Mouse (Mus musculus) intestine, postnatal 0 days (tissue): ENCODE results near the gene Faap20. TPM values are rescaled to one million over a fixed set of nuclear protein-coding genes. Genes with fewer than 3 reads are reported as not detected.

Source experiments
- ATAC-seq: fragments of 200-750 bp; cut with Nextera tagmentation; 2 replicates; pipeline ENCODE4 v1.8.0; 2017; ENCODE audit warnings: mild to moderate bottlenecking, moderate TSS enrichment, moderate library complexity
- H3K27ac ChIP-seq: fragments of 300-500 bp; sonication (generic); 2 replicates; pipeline ENCODE4 v1.5.1; 2014; ENCODE audit warnings: mild to moderate bottlenecking, low read depth, low read length, moderate library complexity
- H3K27me3 ChIP-seq: fragments of 300-500 bp; sonication (generic); replicated peaks from 2 replicates; pipeline ENCODE4 v1.6.1; 2014; ENCODE audit warnings: low read length, mixed read lengths; ENCODE audit not compliant: control insufficient read depth, insufficient read depth
- H3K36me3 ChIP-seq: fragments of 300-500 bp; sonication (generic); 2 replicates; pipeline ENCODE4 v1.6.1; 2014; ENCODE audit warnings: mild to moderate bottlenecking, moderate library complexity; ENCODE audit not compliant: control insufficient read depth, insufficient read depth
- H3K4me1 ChIP-seq: fragments of 300-500 bp; sonication (generic); replicated peaks from 2 replicates; pipeline ENCODE4 v1.6.1; 2014; ENCODE audit warnings: antibody characterized with exemption, low read length, mixed read lengths; ENCODE audit not compliant: control insufficient read depth, insufficient read depth
- H3K4me2 ChIP-seq: fragments of 300-500 bp; sonication (generic); replicated peaks from 2 replicates; pipeline ENCODE4 v1.6.1; 2014; ENCODE audit warnings: low read depth, mild to moderate bottlenecking, moderate library complexity
- H3K4me3 ChIP-seq: fragments of 300-500 bp; sonication (generic); 2 replicates; pipeline ENCODE4 v1.5.1; 2014; ENCODE audit warnings: low read depth, low read length
- H3K9ac ChIP-seq: fragments of 300-500 bp; sonication (generic); 2 replicates; pipeline ENCODE4 v1.6.1; 2014; ENCODE audit warnings: mild to moderate bottlenecking, low read depth, low read length
- H3K9me3 ChIP-seq: fragments of 300-500 bp; sonication (generic); 2 replicates; pipeline ENCODE4 v1.6.1; 2016; ENCODE audit warnings: mixed run types; ENCODE audit not compliant: control insufficient read depth
- CTCF ChIP-seq: sonication (generic); IDR thresholded peaks from 2 replicates; pipeline ENCODE4 v1.5.1; 2016; ENCODE audit warnings: low read depth, mild to moderate bottlenecking, control low read depth, antibody characterized with exemption, moderate library complexity
- WGBS: fragments of 180-500 bp; shearing (Covaris S2); extraction: QIAGEN DNeasy Blood & Tissue Kit; methylation state at CpG from one replicate; pipeline ENCODE4 v1.1.7; 2014; 5-methylcytosine and 5-hydroxymethylcytosine counted together
- polyA plus RNA-seq: library from polyadenylated mRNA; unstranded; fragments of >200 nt; fragmentation: Nextera tagmentation; extraction: Ambion mirVana; gene quantifications from 2 replicates; pipeline ENCODE4 v1.2.1, GENCODE M21; 2015

Gene Faap20
- polyA plus RNA-seq, 1 experiment from 2014 or later, result 57.8 TPM

GRCm38 (mm10) chr4:155267639-155268175, 18.1 kb downstream of the Faap20 start:
- no peak overlapping the region for H3K9ac ChIP-seq
- H3K4me2 ChIP-seq, result no peak overlapping the region
- ATAC-seq, result no peak
- H3K27ac ChIP-seq, result no peak overlapping the region
- no peak overlapping the region for H3K4me3 ChIP-seq
- WGBS, result 56% methylated on average over 12 of the region's 12 CpGs
- H3K27me3 ChIP-seq, result no peaks in the 10 kb centered on the region
- H3K9me3 ChIP-seq, result no peaks in the 10 kb centered on the region
- peaks cover 22% of the 10 kb centered on the region for H3K36me3 ChIP-seq
- no peak for TF ChIP-seq CTCF
- H3K4me1 ChIP-seq, result no peaks in the 10 kb centered on the region

- Histone ChIP-seq H3K27me3 (no peaks in the 10 kb centered on the region), H3K4me1 (no peaks in the 10 kb centered on the region), H3K36me3 (peaks cover 22% of the 10 kb centered on the region), H3K9me3 (no peaks in the 10 kb centered on the region), H3K27ac (no peak overlapping the region), H3K4me3 (no peak overlapping the region), H3K4me2 (no peak overlapping the region), H3K9ac (no peak overlapping the region)
- TF ChIP-seq CTCF, result peak; percentile 84
- ATAC-seq, result no peak
- 36% methylated on average over 5 of the region's 5 CpGs for WGBS
Observed at GRCm38 (mm10) chr4:155268382-155268781, 18.8 kb downstream of the Faap20 start.

GRCm38 (mm10) chr4:155274451-155274850, 24.8 kb downstream of the Faap20 start:
- Histone ChIP-seq H3K27ac (no peak overlapping the region), H3K27me3 (no peaks in the 10 kb centered on the region), H3K9ac (no peak overlapping the region), H3K4me3 (no peak overlapping the region), H3K9me3 (no peaks in the 10 kb centered on the region), H3K4me1 (no peaks in the 10 kb centered on the region), H3K36me3 (peaks cover 12% of the 10 kb centered on the region), H3K4me2 (no peak overlapping the region)
- TF ChIP-seq CTCF, result no peak
- WGBS, result 43% methylated on average over 5 of the region's 5 CpGs
- ATAC-seq, result no peak

GRCm38 (mm10) chr4:155274851-155275250, 25.2 kb downstream of the Faap20 start:
- no peaks in the 10 kb centered on the region for H3K4me1 ChIP-seq
- H3K27ac ChIP-seq, result no peak overlapping the region
- peaks cover 12% of the 10 kb centered on the region for H3K36me3 ChIP-seq
- no peaks in the 10 kb centered on the region for H3K9me3 ChIP-seq
- no peak overlapping the region for H3K9ac ChIP-seq
- 56% methylated on average over 3 of the region's 3 CpGs for WGBS
- no peak for TF ChIP-seq CTCF
- no peak for ATAC-seq
- H3K4me3 ChIP-seq, result no peak overlapping the region
- no peaks in the 10 kb centered on the region for H3K27me3 ChIP-seq
- no peak overlapping the region for H3K4me2 ChIP-seq

GRCm38 (mm10) chr4:155277963-155278362, 28.4 kb downstream of the Faap20 start:
- Histone ChIP-seq H3K4me3 (no peak overlapping the region), H3K9ac (no peak overlapping the region), H3K27me3 (no peaks in the 10 kb centered on the region), H3K4me1 (peaks cover 12% of the 10 kb centered on the region), H3K36me3 (no peaks in the 10 kb centered on the region; the same call in 1 of the 2 replicates), H3K27ac (no peak overlapping the region), H3K4me2 (no peak overlapping the region), H3K9me3 (no peaks in the 10 kb centered on the region)
- TF ChIP-seq CTCF, result no peak
- 85% methylated on average over 6 of the region's 6 CpGs for WGBS
- ATAC-seq, result no peak

GRCm38 (mm10) chr4:155279054-155279453, 29.5 kb downstream of the Faap20 start:
- H3K4me3 ChIP-seq, result no peak overlapping the region
- no peak overlapping the region for H3K4me2 ChIP-seq
- H3K36me3 ChIP-seq, result no peaks in the 10 kb centered on the region; the same call in 1 of the 2 replicates
- no peak overlapping the region for H3K27ac ChIP-seq
- H3K4me1 ChIP-seq, result peaks cover 12% of the 10 kb centered on the region
- H3K9me3 ChIP-seq, result no peaks in the 10 kb centered on the region
- H3K27me3 ChIP-seq, result no peaks in the 10 kb centered on the region
- ATAC-seq, result no peak
- WGBS, result 89% methylated on average over 8 of the region's 8 CpGs
- no peak overlapping the region for H3K9ac ChIP-seq
- peak; percentile 53 for TF ChIP-seq CTCF
